Mouse (Mus musculus) hindbrain, embryonic 16.5 days (tissue): ENCODE measurements at regions not wholly inside any gene's neighbourhood (a gene's known extent, or its start where the extent isn't known, plus 50 kb on each side); places are given as distances from the start of the nearest gene placed in this dataset.

Source experiments
- ATAC-seq: fragments of 200-750 bp; cut with Nextera tagmentation; 2 replicates; pipeline ENCODE4 v1.8.0; 2017; ENCODE audit warnings: moderate TSS enrichment, moderate library complexity
- H3K27ac ChIP-seq: fragments of 300-500 bp; sonication (generic); 2 replicates; pipeline ENCODE4 v1.5.1; 2014; ENCODE audit warnings: low read depth, mild to moderate bottlenecking, control low read depth, low read length, moderate library complexity
- H3K27me3 ChIP-seq: fragments of 300-500 bp; sonication (generic); replicated peaks from 2 replicates; pipeline ENCODE4 v1.6.1; 2014; ENCODE audit warnings: low read length; ENCODE audit not compliant: control insufficient read depth, insufficient read depth
- H3K36me3 ChIP-seq: fragments of 300-500 bp; sonication (generic); 2 replicates; pipeline ENCODE4 v1.6.1; 2014; ENCODE audit warnings: mild to moderate bottlenecking, low read length, moderate library complexity, mixed read lengths; ENCODE audit not compliant: control insufficient read depth, insufficient read depth
- H3K4me1 ChIP-seq: fragments of 300-500 bp; sonication (generic); 2 replicates; pipeline ENCODE4 v1.6.1; 2014; ENCODE audit warnings: low read depth, low read length; ENCODE audit not compliant: control insufficient read depth, insufficient read depth
- H3K4me2 ChIP-seq: fragments of 300-500 bp; sonication (generic); 2 replicates; pipeline ENCODE4 v1.6.1; 2014; ENCODE audit warnings: mild to moderate bottlenecking, low read length, control low read depth, moderate library complexity
- H3K4me3 ChIP-seq: fragments of 300-500 bp; sonication (generic); 2 replicates; pipeline ENCODE4 v1.5.1; 2014; ENCODE audit warnings: mild to moderate bottlenecking, low read length, control low read depth, moderate library complexity
- H3K9ac ChIP-seq: fragments of 300-500 bp; sonication (generic); 2 replicates; pipeline ENCODE4 v1.6.1; 2014; ENCODE audit warnings: low read depth, mild to moderate bottlenecking, control low read depth, low read length, moderate library complexity
- H3K9me3 ChIP-seq: fragments of 300-500 bp; sonication (generic); 2 replicates; pipeline ENCODE4 v1.6.1; 2014; ENCODE audit warnings: mild to moderate bottlenecking, low read length, moderate library complexity; ENCODE audit not compliant: control insufficient read depth
- WGBS: fragments of 180-500 bp; shearing (Covaris S2); extraction: QIAGEN DNeasy Blood & Tissue Kit; methylation state at CpG from one replicate; pipeline ENCODE4 v1.1.7; 2014; 5-methylcytosine and 5-hydroxymethylcytosine counted together

DNA sequence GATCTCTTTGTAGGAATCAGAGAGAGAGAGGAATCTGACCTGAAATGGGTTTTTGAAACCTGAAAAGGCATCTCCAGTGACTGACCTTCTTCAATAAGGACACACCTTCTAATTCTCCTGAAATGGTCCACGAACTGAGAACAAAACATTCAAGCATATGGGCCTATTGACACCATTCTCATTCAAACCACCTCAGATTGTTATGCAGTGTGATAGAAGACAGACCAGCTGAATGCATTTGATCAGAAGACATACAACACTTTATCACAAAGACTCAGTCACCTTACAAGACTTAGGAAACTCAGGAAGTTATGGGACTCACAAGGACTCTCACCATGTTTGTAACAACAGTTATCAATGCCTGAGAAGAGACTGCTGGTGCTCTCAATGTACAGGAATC, 256.7 kb downstream of the Rpl10l start:
- H3K4me2 ChIP-seq = no peak overlapping the region
- WGBS = 74% methylated on average over 1 of the region's 1 CpGs
- ATAC-seq = no peak

DNA sequence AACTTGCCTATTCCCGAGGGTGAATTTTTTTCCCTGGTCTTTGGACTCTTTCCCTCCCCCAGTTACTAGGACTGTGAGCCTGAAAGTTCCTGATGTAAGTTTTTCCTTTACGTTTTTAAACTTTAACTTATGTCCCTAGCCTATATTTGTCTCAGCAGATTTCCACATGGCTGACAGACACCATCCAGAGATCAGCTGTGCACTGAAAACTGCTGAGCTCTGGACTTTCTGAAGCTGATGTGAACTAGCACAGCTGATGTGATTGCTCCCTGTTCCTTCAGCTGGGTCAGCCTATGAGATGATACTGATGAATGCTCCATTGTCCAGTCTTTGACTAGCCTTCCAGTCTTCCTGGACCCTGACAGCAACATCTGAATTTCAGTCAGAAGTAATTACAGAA, 271.5 kb downstream of the Rpl10l start:
- H3K4me1 ChIP-seq = no peaks in the 10 kb centered on the region
- no peaks in the 10 kb centered on the region for H3K9me3 ChIP-seq
- no peaks in the 10 kb centered on the region for H3K36me3 ChIP-seq
- ATAC-seq = no peak
- H3K4me3 ChIP-seq = no peak overlapping the region
- H3K4me2 ChIP-seq = no peak overlapping the region
- no peak overlapping the region for H3K27ac ChIP-seq
- no peak overlapping the region for H3K9ac ChIP-seq
- H3K27me3 ChIP-seq = no peaks in the 10 kb centered on the region
- 82% methylated on average over 2 of the region's 2 CpGs for WGBS

More for the DNA sequence above, 256.7 kb downstream of the Rpl10l start:
- no peak overlapping the region for H3K4me3 ChIP-seq
- H3K4me1 ChIP-seq = no peaks in the 10 kb centered on the region
- H3K27ac ChIP-seq = no peak overlapping the region
- no peaks in the 10 kb centered on the region for H3K36me3 ChIP-seq
- H3K9ac ChIP-seq = no peak overlapping the region
- no peaks in the 10 kb centered on the region for H3K9me3 ChIP-seq
- H3K27me3 ChIP-seq = no peaks in the 10 kb centered on the region
